Mouse (Mus musculus) brain, embryonic 14.5 days (tissue): ENCODE results near the gene Abcc4.

Experiments used
- CTCF ChIP-seq: fragments of 200-500 bp; IDR thresholded peaks from 2 replicates; pipeline ENCODE4 v1.5.1; 2012; ENCODE audit warnings: inconsistent platforms, mild to moderate bottlenecking, moderate library complexity, borderline replicate concordance; ENCODE audit not compliant: insufficient read depth, insufficient read length; ENCODE audit errors: extremely low read depth
- POLR2A ChIP-seq: fragments of 200-500 bp; IDR thresholded peaks from 2 replicates; pipeline ENCODE4 v1.6.1; 2012; ENCODE audit warnings: mild to moderate bottlenecking, inconsistent platforms, borderline replicate concordance; ENCODE audit not compliant: poor library complexity, insufficient read depth, insufficient read length, severe bottlenecking; ENCODE audit errors: extremely low read depth

GRCm38 (mm10) chr14:118662625-118663276 is 43.3 kb downstream of the Abcc4 start:
- no peak for TF ChIP-seq POLR2A
- no peak for TF ChIP-seq CTCF
